Mouse (Mus musculus) embryonic facial prominence, embryonic 11.5 days (tissue): ENCODE results near the gene Fgf15. TPM values are rescaled to one million over a fixed set of nuclear protein-coding genes. Genes with fewer than 3 reads are reported as not detected.
A peak's percentile ranks its signal among the peaks of the same experiment; 100 is the strongest.

Source experiments
- ATAC-seq: fragments of 200-750 bp; cut with Nextera tagmentation; replicated peaks from 2 replicates; pipeline ENCODE4 v1.8.0; 2017; ENCODE audit warnings: low read depth; ENCODE audit not compliant: insufficient number of reproducible peaks, low FRiP score, low TSS enrichment
- DNase-seq: peaks from one replicate; pipeline ENCODE4 v3.0.0-alpha.2; 2015; ENCODE audit warnings: low spot score
- H3K27ac ChIP-seq: fragments of 300-500 bp; sonication (generic); replicated peaks from 2 replicates; pipeline ENCODE4 v1.5.1; 2014; ENCODE audit warnings: mild to moderate bottlenecking, low read depth, low read length, control low read depth
- H3K27me3 ChIP-seq: fragments of 300-500 bp; sonication (generic); 2 replicates; pipeline ENCODE4 v1.6.1; 2014; ENCODE audit warnings: mild to moderate bottlenecking, low read length, moderate library complexity, mixed read lengths; ENCODE audit not compliant: control insufficient read depth, insufficient read depth
- H3K36me3 ChIP-seq: fragments of 300-500 bp; sonication (generic); replicated peaks from 2 replicates; pipeline ENCODE4 v1.6.1; 2014; ENCODE audit warnings: low read depth, mild to moderate bottlenecking, low read length, moderate library complexity, mixed read lengths; ENCODE audit not compliant: control insufficient read depth, insufficient read depth
- H3K4me1 ChIP-seq: fragments of 300-500 bp; sonication (generic); 2 replicates; pipeline ENCODE4 v1.6.1; 2014; ENCODE audit warnings: low read length, mixed read lengths; ENCODE audit not compliant: control insufficient read depth, insufficient read depth
- H3K4me2 ChIP-seq: fragments of 300-500 bp; sonication (generic); 2 replicates; pipeline ENCODE4 v1.6.1; 2014; ENCODE audit warnings: low read depth, mild to moderate bottlenecking, control low read depth, low read length, moderate library complexity
- H3K4me3 ChIP-seq: fragments of 300-500 bp; sonication (generic); 2 replicates; pipeline ENCODE4 v1.5.1; 2014; ENCODE audit warnings: low read depth, low read length, control low read depth
- H3K9ac ChIP-seq: fragments of 300-500 bp; sonication (generic); replicated peaks from 2 replicates; pipeline ENCODE4 v1.6.1; 2014; ENCODE audit warnings: mild to moderate bottlenecking, control low read depth, low read length
- H3K9me3 ChIP-seq: fragments of 300-500 bp; sonication (generic); replicated peaks from 2 replicates; pipeline ENCODE4 v1.6.1; 2016; ENCODE audit warnings: mild to moderate bottlenecking, low read length, inconsistent platforms, mixed read lengths; ENCODE audit not compliant: control insufficient read depth
- WGBS: fragments of 180-500 bp; shearing (Covaris S2); extraction: QIAGEN DNeasy Blood & Tissue Kit; methylation state at CpG from one replicate; pipeline ENCODE4 v1.1.7; 2014; 5-methylcytosine and 5-hydroxymethylcytosine counted together
- polyA plus RNA-seq: library from polyadenylated mRNA; unstranded; fragments of >200 nt; fragmentation: Nextera tagmentation; extraction: Ambion mirVana; gene quantifications from 2 replicates; pipeline ENCODE4 v1.2.1, GENCODE M21; 2014

Fgf15 gene
- polyA plus RNA-seq, 1 experiment from 2014 or later, result 29.1 TPM

DNA sequence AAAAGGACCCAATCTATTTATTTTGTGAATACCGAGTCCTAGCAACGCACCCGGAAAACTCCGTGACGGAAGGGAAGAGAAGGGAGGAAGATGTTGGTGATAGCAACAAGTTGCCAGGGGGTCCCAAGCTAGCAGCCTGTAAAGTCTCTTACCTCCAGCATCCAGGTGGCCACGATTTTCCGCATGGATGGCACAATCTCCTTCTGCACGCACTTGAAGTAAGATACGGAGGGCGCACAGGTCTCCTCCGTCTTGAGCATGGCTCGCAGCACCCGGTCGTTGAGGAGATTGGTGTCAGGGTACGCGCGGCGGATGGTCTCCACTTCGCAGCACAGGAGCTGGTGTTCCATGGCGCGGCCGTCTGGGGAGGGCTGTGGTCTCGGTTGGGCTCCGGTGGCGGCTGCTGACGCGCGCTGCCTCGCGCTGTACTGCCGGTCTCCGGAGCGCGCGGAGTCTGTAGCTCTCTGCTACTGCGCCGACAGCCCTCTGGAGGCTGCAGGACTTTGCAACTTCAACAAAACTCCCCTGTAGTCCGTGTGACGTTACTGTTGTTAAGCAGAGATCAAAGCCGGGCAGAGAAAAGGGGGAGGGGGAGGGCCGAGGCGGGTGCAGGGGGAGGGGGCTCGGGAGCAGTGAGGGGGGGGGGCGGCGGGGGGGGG lies 43.1 kb downstream of the Fgf15 start, which contains the start of gene Ccnd1:
Gene Ccnd1, minus strand, starts transcription at position 582 of the 659 bp plus-strand sequence.
- under 1% methylated on average over 39 of the region's 45 CpGs for WGBS
- ATAC-seq (peak; percentile 54), DNase-seq (peak; percentile 90)
- H3K27me3 ChIP-seq, result no peaks in the 10 kb centered on the region
- peak within 1 kb of the TSS; percentile 86 for H3K27ac ChIP-seq
- H3K4me1 ChIP-seq, result no peaks in the 10 kb centered on the region; the same call in 1 of the 2 replicates
- H3K9ac ChIP-seq, result peak within 1 kb of the TSS; percentile 83
- peak within 1 kb of the TSS; percentile 76 for H3K4me2 ChIP-seq
- peaks cover 6% of the 10 kb centered on the region; the same call in 1 of the 2 replicates for H3K36me3 ChIP-seq
- no peaks in the 10 kb centered on the region for H3K9me3 ChIP-seq
- H3K4me3 ChIP-seq, result peak within 1 kb of the TSS; percentile 71

DNA sequence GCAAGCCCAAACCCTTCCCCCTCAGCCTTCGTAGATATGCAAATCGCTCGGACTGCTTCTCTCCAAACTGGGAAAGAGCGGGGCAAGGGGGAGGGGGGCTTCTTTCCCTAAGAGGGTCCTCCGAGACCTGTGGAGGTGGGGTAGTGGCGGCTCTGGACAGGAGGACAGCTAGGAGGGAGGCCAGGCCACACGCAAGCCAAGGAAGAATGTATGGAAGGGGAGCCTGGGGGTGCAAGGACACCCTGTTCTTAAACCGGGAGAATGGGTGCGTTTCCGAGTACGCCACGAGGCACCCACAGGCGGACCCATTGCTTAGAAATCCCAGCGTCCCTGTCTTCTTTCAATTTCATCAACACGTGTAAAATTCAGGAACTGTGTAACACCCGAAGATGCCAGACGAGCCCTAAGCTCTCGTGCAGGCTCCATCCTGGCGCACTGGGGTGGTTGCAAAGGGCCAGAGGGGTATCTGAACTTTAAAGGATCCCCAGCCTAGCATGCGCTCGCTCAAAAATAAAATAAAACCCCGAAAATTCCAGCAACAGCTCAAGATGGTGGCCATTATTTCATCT lies 43.8 kb downstream of the Fgf15 start:
- DNase-seq, result no peak
- whole genome bisulfite sequencing, result under 1% methylated on average over 22 of the region's 22 CpGs
- Histone ChIP-seq H3K9me3 (no peaks in the 10 kb centered on the region), H3K27ac (peak overlapping the region; percentile 86), H3K27me3 (no peaks in the 10 kb centered on the region), H3K4me2 (peak overlapping the region; percentile 76), H3K4me3 (peak overlapping the region; percentile 71), H3K9ac (peak overlapping the region; percentile 83), H3K4me1 (no peaks in the 10 kb centered on the region; the same call in 1 of the 2 replicates), H3K36me3 (peaks cover 3% of the 10 kb centered on the region; the same call in 1 of the 2 replicates)
- ATAC-seq, result peak; percentile 21; the same call in 1 of the 2 replicates

DNA sequence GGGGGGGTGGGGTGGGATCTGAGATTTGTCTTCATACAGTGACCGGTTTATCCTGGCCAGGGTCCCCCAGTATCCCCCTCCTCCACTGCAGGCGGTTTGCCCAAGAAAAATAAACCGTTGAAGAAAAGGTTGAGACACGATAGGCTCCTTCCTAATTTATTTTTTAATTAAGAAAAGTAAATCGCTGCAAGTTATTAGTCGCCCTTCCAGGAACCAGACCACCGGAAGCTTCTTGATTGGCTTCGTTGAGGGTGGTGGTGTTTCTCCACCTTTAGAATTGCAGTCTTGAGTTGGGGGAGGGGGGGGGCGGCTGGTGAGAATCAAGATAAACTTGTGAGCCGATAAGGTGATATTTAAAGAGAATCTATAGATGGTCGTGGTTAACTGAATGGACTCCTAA lies 44.3 kb downstream of the Fgf15 start:
- ATAC-seq, result no peak
- DNase-seq, result peak; percentile 65
- no peak overlapping the region; the same call in 1 of the 2 replicates for H3K9ac ChIP-seq
- H3K9me3 ChIP-seq, result no peaks in the 10 kb centered on the region
- peak overlapping the region; percentile 76 for H3K4me2 ChIP-seq
- H3K27me3 ChIP-seq, result no peaks in the 10 kb centered on the region
- peak overlapping the region; percentile 86 for H3K27ac ChIP-seq
- 0% methylated on average over 11 of the region's 11 CpGs for WGBS
- peak overlapping the region; percentile 71 for H3K4me3 ChIP-seq
- no peaks in the 10 kb centered on the region; the same call in 1 of the 2 replicates for H3K36me3 ChIP-seq
- H3K4me1 ChIP-seq, result no peaks in the 10 kb centered on the region; the same call in 1 of the 2 replicates

DNA sequence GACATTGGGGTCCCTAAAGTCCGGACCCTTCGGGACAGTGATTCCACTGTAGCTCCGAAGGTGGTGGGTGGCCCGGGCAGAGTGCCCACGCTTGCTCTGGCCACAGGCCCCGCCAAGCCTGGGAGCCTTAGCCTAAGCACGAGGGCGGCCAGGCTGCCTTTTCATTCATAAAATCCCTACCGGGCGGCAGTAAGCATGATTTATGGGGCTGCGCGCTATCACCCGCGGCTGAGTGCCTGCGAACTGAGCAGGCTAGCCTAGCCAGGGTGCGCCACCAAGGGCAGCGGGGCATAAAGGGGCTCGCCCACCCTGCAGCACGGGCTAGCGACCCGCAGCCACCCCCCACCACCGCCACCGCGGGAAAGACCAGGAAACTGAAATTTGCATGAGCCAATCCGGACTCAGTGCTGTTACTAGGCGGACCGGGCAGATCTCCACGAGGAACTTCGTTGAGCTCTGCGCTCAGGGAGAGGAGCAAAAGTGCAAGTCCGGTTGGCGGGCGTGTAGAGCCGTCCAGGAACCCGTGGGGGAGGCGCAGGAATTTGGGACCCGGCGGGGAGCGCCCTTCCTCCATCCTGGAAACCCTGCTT lies 45.0 kb downstream of the Fgf15 start:
- no peaks in the 10 kb centered on the region; the same call in 1 of the 2 replicates for H3K36me3 ChIP-seq
- H3K27ac ChIP-seq, result peak overlapping the region; percentile 86
- ATAC-seq (peak; percentile 79), DNase-seq (peak; percentile 98)
- H3K9ac ChIP-seq, result peak overlapping the region; percentile 64
- no peaks in the 10 kb centered on the region; the same call in 1 of the 2 replicates for H3K4me1 ChIP-seq
- no peaks in the 10 kb centered on the region for H3K9me3 ChIP-seq
- peak overlapping the region; percentile 76 for H3K4me2 ChIP-seq
- WGBS, result under 1% methylated on average over 39 of the region's 39 CpGs
- no peaks in the 10 kb centered on the region for H3K27me3 ChIP-seq
- H3K4me3 ChIP-seq, result peak overlapping the region; percentile 36

DNA sequence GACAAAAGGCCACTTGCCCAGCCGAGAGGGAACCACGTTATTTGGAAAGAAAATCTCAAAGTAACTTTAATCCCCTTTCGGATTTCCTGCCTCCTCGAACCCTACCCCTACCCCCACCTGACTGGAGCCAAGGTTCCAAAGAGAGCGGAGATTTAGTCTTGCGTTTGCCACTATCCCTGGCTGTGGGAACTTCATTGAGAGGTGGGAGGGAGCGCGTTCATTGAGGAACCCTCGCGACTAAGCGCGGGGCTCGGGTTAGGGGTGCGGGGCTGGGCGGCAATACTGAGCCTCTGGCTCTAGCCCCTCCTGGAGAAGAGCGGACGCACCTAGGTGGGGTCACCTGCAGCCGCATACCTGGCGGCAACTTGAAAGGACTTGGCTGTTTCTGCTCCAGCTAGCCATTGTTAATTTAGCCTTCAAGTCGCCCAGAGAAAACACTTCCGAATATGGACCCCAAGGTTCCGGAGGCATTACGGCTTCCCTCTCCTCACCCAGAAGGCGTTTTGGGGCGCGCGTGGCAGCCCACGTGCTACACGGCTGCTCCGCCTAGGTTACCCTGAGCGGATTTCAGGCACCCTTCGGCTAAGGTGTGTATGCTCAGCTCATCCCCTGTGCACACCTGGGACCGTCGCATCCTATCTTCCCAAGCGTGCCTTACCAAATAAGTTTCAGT lies 45.9 kb downstream of the Fgf15 start:
- ATAC-seq (peak; percentile 10; the same call in 1 of the 2 replicates), DNase-seq (peak; percentile 80)
- Histone ChIP-seq H3K9me3 (no peaks in the 10 kb centered on the region), H3K4me1 (no peaks in the 10 kb centered on the region), H3K4me3 (peak overlapping the region; percentile 36), H3K27me3 (no peaks in the 10 kb centered on the region), H3K9ac (peak overlapping the region; percentile 67), H3K4me2 (peak overlapping the region; percentile 76), H3K27ac (peak overlapping the region; percentile 86), H3K36me3 (no peaks in the 10 kb centered on the region)
- WGBS, result 0% methylated on average over 35 of the region's 35 CpGs

DNA sequence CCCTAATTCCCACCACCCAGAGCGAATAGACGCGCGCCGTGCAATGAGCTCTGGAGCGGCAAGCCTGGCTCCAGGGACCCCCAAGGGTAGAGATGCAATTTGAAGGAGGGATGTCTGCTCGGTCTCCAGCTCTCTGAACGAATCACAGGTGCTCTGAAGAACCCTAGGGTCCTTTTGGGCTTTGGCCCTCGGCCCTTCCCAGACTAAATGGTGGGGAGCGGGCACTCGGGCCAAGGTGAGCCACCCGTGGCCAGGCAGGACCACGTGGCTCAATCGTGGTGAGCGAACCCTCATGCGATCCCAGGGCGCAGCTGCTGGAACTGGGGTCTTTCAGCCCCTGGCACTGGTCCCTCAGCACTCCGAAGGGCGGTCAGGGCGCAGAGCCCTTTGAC lies 46.4 kb downstream of the Fgf15 start:
- no peaks in the 10 kb centered on the region for H3K36me3 ChIP-seq
- H3K27ac ChIP-seq, result peak overlapping the region; percentile 86
- H3K4me1 ChIP-seq, result no peaks in the 10 kb centered on the region
- H3K4me3 ChIP-seq, result peak overlapping the region; percentile 36
- H3K9ac ChIP-seq, result peak overlapping the region; percentile 67
- no peaks in the 10 kb centered on the region for H3K9me3 ChIP-seq
- peak overlapping the region; percentile 76 for H3K4me2 ChIP-seq
- ATAC-seq (no peak), DNase-seq (peak; percentile 44)
- H3K27me3 ChIP-seq, result no peaks in the 10 kb centered on the region
- under 1% methylated on average over 20 of the region's 20 CpGs for WGBS

DNA sequence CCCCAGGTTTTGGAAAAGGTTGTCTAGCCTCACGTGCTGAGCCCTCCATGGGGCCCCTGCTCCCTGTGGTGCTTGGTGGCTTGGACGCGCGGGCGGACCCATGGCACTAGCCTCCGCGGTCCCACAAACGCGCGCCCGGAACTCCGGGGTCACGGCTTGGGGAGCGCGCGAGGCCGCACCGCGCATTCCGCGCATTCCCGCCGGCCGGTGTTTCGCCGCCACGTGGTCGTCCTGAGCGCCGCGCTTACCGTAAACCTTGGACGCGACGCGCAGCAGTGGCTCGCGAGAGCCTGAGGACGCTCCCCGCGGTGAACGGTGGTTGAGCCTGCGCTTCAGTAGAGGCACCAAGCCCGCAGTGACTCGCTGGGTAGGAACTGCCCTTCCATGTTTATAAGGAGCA lies 46.9 kb downstream of the Fgf15 start:
- no peak; the same call in 1 of the 2 replicates for ATAC-seq
- under 1% methylated on average over 45 of the region's 45 CpGs for WGBS
- Histone ChIP-seq H3K36me3 (no peaks in the 10 kb centered on the region), H3K9ac (peak overlapping the region; percentile 67), H3K27me3 (no peaks in the 10 kb centered on the region), H3K4me2 (peak overlapping the region; percentile 76), H3K9me3 (no peaks in the 10 kb centered on the region), H3K4me3 (peak overlapping the region; percentile 36), H3K4me1 (no peaks in the 10 kb centered on the region), H3K27ac (peak overlapping the region; percentile 86; the same call in 1 of the 2 replicates)
- DNase-seq, result peak; percentile 95
